Mouse (Mus musculus) layer of hippocampus, adult 9-10 months (tissue): ENCODE measurements at regions not wholly inside any gene's neighbourhood (a gene's known extent, or its start where the extent isn't known, plus 50 kb on each side); places are given as distances from the start of the nearest gene placed in this dataset.

ENCODE experiments used
- DNase-seq: peaks from one replicate; pipeline ENCODE4 v3.0.0; 2022; ENCODE audit warnings: low spot score

- DNase-seq: no peak
Observed at GRCm38 (mm10) chr15:97620261-97620660, 85.4 kb downstream of the Rpap3 start.

- DNase-seq: no peak
Observed at GRCm38 (mm10) chr15:97619764-97620163, 85.9 kb downstream of the Rpap3 start.

- no peak for DNase-seq
Observed at GRCm38 (mm10) chr15:97612325-97612724, 93.3 kb downstream of the Rpap3 start.

GRCm38 (mm10) chr15:97610767-97611166, 94.9 kb downstream of the Rpap3 start:
- DNase-seq: no peak

- DNase-seq: no peak
Observed at GRCm38 (mm10) chr15:97609496-97609895, 96.1 kb downstream of the Rpap3 start.

GRCm38 (mm10) chr15:97608651-97609050, 97.0 kb downstream of the Rpap3 start:
- no peak for DNase-seq

GRCm38 (mm10) chr15:97607617-97608206, 97.9 kb downstream of the Rpap3 start:
- no peak for DNase-seq

GRCm38 (mm10) chr15:97606630-97607381, 98.8 kb downstream of the Rpap3 start:
- peak; percentile 17 for DNase-seq

- DNase-seq: no peak
Observed at GRCm38 (mm10) chr15:97606232-97606629, 99.4 kb downstream of the Rpap3 start.

- DNase-seq: no peak
Observed at GRCm38 (mm10) chr15:97605791-97606190, 99.8 kb downstream of the Rpap3 start.

GRCm38 (mm10) chr15:97603492-97603891, 102.1 kb downstream of the Rpap3 start:
- DNase-seq: no peak

GRCm38 (mm10) chr15:97598270-97598669, 107.4 kb downstream of the Rpap3 start:
- DNase-seq: no peak

GRCm38 (mm10) chr15:97596514-97597081, 109.0 kb downstream of the Rpap3 start:
- no peak for DNase-seq

GRCm38 (mm10) chr15:97595284-97595796, 110.3 kb downstream of the Rpap3 start:
- no peak for DNase-seq

GRCm38 (mm10) chr15:97593781-97594600, 111.6 kb downstream of the Rpap3 start:
- DNase-seq: no peak

GRCm38 (mm10) chr15:97592786-97593185, 112.8 kb downstream of the Rpap3 start:
- DNase-seq: no peak

- DNase-seq: no peak
Observed at GRCm38 (mm10) chr15:97591406-97591805, 114.2 kb downstream of the Rpap3 start.

GRCm38 (mm10) chr15:97590732-97591292, 114.8 kb downstream of the Rpap3 start:
- DNase-seq: no peak

- DNase-seq: no peak
Observed at GRCm38 (mm10) chr15:97587571-97588205, 117.9 kb downstream of the Rpap3 start.

GRCm38 (mm10) chr15:97581724-97582154, 123.9 kb downstream of the Rpap3 start:
- peak; percentile 20 for DNase-seq

- no peak for DNase-seq
Observed at GRCm38 (mm10) chr15:97580726-97581125, 124.9 kb downstream of the Rpap3 start.
